Mouse (Mus musculus): Measurements from ENCODE around the gene Ubr1.
"Not testable (repeated sequence)": the region's sequence is repeated elsewhere in the genome, so short reads cannot be mapped to it uniquely, and the experiment has no call there.

Ubr1 gene

DNA sequence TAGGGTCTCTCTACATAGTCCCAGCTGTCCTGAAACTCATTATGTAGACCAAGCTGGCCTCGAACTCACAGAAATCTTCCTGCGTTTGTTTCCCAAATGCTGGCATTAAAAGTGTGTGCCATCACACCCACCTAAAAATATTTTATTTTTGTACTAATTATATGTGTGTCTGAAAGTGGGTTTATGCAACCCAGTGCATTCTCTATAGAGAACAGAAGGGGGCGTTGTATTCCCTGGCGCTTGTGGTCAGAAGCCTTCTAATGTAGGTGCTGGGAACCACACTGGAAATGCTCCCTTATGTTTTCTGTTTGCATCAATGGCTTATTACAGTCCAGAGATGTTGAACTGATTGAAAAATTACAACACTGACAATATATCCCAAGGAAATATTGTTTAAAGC, 5.8 kb upstream of the Ubr1 start:
- DNase-seq (ENCODE audit: low read depth, low spot score), result peak; percentile 57

DNA sequence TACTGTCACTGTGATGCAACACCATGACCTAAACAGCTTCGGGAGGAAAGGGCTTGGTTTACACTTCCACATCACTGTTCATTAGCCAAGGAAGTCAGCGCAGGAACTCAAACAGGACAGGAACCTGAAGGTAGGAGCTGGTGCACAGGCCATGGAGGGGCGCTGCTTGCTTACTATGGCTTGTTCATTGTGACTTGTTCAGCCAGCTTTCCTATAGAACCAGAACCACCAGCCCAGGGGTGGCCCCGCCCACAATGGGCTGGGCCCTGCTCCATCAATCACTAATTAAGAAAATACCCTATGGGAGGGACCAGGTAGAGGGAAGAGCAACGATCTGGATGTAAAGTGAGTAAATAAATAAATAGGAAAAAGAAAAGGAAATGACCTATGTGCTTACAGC, 2.4 kb upstream of the Ubr1 start:
- DNase-seq (ENCODE audit: low read depth, low spot score), result no peak

DNA sequence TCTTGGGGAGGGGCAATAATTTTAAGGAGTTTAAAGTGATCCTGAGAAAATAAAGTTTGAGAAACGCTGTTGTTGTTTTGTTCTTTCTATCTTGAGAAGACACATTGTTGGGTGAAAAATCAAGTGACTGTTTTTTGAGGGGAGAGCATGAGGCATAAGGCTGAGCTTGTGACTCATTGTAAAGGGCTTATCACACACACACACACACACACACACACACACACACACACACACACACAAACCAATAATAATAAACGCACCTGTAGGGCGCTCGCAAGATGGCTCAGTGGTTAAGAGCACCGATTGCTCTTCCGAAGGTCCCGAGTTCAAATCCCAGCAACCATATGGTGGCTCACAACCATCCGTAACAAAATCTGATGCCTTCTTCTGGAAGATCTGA, 1.7 kb upstream of the Ubr1 start:
- not testable (repeated sequence) for DNase-seq (ENCODE audit: low read depth, low spot score)

DNA sequence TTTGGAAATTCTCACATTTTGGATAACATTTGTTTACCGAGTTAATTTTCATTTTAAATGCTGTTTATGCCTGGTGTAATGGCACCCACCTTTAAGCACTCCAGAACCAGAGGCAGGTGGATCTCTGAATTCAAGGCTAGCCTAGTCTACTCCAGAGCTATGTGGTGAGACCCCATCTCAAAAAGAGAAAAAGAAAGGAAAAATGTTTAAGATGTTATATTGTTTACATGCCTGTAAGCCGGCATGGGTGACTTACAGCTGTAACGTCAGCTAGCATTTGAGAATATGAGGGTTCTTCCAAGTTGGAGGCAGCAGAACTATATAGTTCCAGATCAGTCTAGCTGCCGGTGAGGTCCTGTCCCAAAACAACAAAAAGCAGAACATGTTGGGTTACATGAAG, 1.3 kb upstream of the Ubr1 start:
- DNase-seq (ENCODE audit: low read depth, low spot score), result no peak

DNA sequence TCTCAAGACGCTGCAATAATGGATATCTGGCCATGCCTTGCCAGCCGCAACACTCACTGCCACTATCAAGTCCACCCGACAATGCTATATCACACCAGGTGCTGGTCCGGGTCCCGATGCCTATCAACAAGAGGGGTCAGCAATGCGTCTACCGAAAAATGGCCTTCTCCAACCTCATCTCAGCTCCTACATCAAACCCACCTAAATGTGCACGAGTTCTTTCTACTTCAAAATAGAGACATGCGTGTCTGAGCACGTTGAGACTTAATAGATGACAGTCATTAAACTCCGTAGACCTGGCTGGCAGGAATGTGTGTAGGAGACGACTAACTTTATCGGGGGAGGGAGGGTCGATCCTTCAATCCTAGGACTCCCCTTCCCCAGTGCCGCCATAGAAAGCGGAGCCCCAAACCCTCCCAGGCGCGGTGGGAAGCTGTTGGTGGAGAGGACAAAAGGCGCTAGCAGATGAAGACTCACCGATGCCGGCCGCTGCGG, 423 bp downstream of the Ubr1 start:
- peak; percentile 37 for DNase-seq (ENCODE audit: low read depth, low spot score)

DNA sequence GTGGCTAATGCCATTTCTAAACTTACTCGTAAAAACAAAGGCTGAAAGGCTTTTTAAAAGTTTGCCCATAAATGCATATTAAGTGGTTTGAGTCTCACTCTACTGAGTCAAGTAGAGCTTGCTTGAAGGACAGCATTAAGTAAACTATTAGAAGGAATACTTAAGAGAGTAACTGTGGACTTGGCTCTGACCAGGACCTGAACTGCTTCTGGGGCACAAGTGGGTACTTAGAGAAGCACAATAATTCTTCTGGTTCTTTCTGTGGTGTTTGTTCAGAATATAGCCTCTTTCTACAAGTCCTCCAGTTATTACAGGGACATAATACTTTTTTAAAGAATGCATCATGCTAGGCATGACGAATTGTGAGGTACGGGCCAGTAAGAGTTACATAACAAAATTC, 5.0 kb downstream of the Ubr1 start:
- DNase-seq (ENCODE audit: low read depth, low spot score), result no peak

DNA sequence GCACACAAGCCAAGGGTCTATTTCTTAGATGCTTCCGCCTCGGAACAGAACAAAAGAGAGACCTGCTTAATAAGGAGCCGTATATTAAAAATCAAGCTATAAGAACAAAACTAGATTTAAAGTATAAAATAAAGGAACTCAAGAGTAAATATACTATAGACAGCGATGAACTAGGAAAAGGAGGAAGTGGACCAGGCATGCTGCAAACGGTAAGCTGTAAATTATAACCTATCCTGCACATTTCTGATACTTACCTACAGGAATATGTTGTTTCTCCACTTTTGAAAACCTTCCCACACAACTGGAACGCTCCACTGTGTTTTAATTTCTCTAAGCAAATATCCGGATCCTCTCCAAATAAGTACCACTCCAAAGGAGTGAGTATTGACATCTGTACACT, 7.4 kb downstream of the Ubr1 start:
- no peak for DNase-seq (ENCODE audit: low read depth, low spot score)

DNA sequence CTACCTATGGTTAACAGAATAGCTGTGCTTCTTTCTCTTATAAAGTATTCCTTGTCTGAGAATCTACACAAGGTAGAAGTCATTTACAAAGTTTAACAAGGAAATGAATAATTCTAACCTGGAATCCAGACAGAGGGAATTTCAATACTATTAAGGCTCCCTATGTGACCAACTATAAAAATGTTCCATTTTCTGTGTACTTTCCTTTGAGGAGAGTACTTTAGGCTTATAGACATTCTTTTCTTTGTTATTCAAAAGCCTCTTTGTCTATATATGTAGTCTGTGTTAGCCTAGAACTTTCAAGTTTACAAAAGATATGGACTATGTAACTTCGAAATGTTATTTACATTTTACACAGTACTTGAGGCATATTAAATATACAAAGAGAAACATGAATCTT, 10.3 kb downstream of the Ubr1 start:
- DNase-seq (ENCODE audit: low read depth, low spot score), result no peak

DNA sequence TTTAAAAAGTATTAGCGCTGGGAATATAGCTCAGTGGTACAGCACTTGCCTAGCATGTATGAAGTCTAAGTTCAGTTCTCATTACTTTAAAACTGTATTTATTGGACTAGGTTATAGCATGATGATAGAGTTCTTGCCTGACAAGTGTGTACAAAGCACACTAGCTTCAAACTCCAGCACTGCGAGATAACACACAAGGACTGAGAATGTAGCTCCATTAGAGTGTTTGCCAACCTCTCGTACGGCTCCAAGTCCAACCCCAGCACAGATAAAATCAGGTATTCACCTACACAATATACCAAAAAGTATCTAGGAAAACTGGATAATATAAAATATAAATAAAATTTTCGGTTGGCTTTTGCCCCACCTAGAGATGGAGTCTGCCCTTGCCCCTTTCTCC, 10.7 kb downstream of the Ubr1 start:
- DNase-seq (ENCODE audit: low read depth, low spot score), result no peak

DNA sequence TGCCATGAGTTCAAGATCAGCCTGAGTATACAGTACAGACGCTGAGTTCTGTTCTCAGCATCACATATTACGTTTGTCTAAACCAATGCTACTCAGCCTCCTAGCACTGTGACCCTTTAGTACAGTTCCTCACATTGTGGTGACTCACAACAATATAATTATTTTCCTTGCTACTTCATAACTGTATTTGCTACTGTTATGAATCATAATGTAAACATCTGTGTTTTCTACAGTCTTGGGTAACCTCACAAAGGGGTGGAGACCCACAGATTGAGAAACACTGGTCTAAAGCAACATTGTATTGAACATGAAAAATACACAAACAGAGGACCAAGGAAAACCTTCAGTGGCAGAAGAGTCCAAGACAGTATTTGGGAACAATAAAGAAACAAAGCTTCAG, 11.2 kb downstream of the Ubr1 start:
- DNase-seq (ENCODE audit: low read depth, low spot score), result no peak

DNA sequence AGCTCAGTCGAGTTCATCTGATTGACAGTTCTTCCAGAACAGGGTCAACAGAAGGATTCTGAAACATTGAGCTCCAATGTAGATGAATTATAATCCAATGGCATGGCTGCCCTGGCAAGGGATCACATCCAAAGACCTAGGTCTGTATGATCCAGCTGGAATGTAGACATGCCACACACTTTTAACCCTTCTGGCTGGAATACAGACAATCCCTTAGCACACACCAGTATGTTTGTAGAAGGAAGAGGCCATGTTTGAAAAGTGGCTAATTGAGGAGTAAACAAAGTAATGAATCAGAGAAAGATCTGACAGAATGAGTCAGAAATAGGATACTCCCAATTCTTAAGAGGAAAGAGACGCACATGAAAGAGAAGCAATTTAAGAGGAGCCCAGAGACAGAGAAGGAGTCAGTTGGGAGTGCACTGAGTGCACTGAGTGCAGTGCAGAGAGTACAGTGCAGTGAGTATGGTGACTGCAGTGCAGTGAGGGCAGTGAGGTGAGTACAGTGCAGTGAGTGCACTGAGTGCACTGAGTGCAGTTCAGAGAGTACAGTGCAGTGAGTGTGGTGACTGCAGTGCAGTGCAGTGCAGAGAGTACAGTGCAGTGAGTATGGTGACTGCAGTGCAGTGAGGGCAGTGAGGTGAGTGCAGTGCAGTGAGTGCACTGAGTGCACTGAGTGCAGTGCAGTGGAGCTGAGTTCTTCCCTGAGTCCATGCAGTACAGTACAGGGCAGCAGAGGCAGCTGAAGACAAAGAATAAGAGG, 18.2 kb downstream of the Ubr1 start:
- DNase-seq (ENCODE audit: low read depth, low spot score), result no peak

DNA sequence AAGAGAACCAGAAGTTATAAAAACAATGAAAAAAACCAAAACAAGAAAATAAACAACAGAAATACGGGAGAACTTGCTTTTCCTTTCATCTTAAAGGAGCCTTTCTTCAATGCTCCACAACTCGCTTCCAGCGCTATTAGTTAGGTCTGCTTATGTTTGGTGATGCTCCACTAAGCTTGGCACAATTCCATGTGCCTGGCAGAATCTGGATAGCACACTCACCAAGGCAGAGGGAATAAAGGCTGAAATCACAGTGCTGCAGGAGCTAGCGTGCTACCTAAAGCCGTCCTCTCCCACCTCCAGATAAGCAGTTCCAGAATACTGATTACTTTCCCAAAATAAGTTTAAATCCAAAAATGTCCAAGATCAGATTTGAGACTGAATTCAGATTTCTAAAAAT, 19.3 kb downstream of the Ubr1 start:
- peak; percentile 93 for DNase-seq (ENCODE audit: low read depth, low spot score)

DNA sequence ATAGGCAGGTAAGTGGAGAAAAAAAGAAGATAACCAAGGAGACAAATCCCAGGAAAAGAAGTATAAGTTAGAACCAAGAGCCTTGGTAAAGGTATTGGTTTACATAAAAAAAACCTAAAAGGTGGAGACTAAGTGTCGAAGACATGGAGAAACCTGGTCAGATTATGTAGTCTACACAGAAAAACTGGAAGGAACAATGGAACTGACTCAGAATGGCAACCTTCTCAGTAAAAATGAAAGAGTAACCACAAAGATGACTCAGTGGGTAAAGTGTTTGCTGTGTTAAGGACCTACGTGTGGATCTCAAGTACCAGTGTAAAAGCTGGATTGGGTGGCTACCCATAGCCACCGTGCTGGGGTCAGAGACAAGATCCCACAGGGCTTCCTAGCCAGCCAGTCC, 37.5 kb downstream of the Ubr1 start:
- DNase-seq (ENCODE audit: low read depth, low spot score), result no peak

DNA sequence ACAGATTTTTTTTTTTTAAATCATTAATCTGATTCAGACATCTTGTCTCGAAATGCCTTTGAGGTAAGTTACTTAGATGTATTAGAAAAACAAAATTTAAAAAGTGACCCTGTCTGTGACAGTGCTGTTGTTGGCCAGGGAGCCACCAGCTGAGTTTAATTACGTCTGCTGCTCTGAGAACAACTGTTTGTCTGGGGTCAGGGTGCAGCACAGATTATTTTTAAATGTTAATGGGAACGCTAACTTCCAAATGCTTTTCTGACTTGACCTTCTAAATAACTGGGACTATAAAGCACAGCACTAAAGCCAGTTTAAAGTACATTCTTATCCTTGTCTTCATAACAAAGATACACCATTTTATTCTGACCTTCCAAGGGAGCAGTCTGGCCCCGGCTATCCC, 61.0 kb downstream of the Ubr1 start:
- no peak for DNase-seq (ENCODE audit: low read depth, low spot score)

DNA sequence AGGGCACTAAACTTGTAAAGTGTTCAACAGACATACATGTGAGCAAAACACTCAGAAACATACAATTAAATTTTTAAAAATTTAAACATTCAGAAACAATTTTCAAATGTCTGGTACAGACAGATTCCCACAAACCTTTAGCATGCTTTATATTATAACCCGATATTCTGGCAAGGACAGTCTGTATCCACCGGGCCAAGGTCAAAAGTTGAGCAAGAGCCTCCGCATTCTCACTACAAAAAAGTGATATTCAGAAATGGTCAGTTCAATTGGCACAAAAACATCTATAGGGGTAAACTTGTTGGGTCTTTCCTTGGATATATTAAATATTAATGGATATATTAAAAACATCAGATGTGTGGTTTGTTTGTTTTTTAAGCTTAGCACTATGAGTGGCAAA, 74.2 kb downstream of the Ubr1 start:
- no peak for DNase-seq (ENCODE audit: low read depth, low spot score)

DNA sequence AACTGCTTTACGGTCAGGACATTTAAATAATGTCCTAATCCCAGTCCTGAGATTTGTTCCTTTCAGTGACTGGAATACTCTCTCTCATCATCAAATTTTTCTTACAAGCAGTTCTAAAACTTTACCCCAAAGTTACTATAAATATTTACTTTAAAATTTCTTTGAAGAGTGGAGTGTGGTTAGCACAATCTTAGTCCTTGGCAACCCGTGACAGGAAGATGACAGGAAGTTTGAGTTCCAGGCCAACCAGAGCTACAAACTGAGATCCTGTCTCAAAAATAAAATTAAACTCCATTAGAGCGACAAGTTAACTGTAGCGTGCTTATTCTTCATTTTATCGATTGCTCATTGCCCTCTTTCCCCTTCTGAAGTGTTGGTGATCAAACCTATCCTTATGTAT, 82.9 kb downstream of the Ubr1 start:
- DNase-seq (ENCODE audit: low read depth, low spot score), result no peak

DNA sequence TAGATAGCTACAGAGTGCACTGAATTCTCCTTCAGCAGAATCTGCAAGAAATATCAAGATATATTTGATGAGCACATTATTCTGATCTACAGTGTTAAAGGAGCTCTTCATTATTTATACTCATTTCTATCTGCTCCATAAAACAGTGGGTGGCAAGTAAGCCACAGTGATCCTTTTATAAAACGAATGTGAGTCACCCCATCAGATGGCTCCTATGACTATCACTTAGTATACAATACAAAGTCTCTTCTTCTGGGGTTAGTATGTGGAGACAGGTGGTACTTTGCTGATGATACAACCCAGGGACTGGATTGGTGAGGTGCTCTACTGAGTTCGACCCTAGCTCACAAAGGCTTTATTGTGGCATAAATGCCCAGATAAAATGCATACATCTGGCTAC, 97.3 kb downstream of the Ubr1 start:
- DNase-seq (ENCODE audit: low read depth, low spot score), result peak; percentile 66

DNA sequence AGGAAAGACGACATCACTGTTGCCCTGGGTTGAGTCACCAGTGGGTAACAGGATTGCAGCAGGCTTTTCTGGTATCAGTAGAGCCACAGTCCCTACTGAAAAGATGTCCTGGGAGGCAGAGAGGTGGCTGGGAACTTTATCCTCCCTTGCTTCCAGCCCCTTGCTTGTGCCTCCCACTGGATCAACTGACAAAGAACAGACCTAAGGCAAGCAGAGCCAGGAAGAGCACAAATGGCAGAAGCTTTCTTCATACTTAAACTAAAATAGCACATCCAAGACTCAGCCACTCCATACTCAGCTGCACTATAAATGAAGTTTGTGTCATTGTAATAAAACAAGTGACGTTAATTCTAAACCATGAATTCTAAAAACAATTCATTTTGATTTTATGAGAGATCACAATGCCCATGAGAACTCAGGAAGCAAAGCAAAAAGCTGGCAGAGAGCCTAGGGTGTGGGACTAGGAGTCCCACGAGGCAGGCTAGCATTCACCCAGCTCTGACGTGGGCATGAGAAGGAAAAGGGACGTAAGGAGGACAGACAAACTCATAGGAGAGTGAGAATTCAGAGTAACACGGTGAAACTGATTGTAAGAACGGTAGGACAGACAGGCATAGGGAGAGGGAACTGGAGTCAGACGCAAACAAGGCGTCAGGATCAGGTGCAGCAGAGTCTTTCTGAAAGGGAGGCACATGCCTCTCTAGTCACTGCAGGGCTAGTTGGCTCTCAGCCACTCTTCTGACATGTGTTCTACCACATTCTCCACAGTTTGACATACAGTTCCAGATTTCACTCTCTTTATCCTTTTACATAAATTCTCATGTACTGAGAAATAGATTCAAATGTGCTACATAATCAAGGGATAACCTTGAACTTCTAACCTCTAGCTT, 98.8 kb downstream of the Ubr1 start:
- DNase-seq (ENCODE audit: low read depth, low spot score), result peak; percentile 65

DNA sequence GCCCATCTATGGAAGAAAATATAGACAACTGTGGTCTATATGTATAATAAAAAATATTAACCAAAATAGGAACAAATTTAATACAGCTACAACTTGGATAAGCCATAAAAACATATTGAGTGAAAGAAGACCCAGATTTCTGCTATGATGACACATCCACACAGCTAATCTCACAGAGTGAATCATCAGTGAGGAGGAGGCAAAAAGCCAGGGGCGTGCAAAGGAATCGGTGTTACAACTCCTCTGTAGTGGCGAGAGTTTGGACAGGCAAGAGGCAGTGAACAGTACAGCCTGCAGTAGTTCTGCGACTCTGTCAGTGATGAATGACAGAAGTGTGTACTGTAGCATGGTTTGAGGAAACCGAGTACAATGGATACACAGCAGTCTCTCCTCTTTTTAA, 103.2 kb downstream of the Ubr1 start:
- peak; percentile 87 for DNase-seq (ENCODE audit: low read depth, low spot score)

DNA sequence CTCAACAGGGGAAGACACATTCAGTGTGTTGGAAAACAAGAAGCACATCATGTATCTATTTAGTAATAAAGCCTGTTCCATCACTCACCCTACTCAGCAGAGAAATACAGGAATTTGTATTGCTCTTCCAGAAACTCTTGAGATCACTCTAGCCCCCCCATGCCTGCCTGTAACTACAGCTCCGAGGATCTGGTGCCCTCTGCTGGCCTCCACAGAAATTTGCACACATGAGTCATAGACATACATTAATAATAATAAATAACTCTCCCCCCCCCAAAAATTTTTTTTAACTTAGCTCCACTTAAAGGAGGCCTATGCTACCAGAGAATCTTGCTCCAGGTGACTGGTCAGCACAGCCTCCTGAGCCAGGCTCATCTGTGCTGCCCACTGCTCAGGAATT, 104.0 kb downstream of the Ubr1 start:
- DNase-seq (ENCODE audit: low read depth, low spot score), result peak; percentile 77

DNA sequence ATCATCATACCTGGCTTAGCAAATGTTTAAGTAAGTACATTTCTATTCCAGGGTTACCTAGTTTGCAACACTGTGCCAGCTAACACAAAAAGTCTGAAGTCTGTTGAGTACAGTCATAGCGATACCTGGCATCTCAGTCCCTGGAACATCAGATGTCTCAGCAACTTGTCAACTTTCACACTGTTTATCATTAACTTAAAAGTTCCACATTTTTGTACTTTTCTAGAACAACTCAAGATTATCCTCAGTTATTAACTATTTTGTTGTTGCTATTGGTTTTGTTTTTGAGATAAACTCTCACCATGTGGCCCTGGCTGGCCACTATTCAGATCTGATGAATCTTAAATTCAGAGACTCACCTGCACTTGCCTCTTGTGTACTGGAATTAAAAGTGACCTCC, 107.1 kb downstream of the Ubr1 start:
- DNase-seq (ENCODE audit: low read depth, low spot score), result no peak

DNA sequence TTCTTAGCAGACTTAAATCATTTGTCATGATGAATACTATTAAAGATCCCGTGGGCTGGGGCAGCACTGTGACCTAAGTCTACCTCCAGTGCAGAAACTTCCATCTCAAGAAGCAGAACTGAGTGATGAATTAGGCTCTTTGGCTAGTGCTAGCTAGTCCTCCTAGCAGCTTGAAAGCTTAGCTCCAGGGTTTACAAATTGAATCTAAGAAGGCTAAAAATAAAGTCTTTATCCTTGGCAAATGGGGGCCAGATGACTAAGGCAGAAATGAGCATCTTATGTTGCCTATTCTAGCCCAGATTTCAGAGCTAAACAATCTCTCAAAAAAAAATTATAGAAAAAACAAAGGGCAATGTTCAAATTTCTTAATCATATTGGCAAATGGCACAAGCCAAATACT, 109.8 kb downstream of the Ubr1 start:
- peak; percentile 63 for DNase-seq (ENCODE audit: low read depth, low spot score)

DNA sequence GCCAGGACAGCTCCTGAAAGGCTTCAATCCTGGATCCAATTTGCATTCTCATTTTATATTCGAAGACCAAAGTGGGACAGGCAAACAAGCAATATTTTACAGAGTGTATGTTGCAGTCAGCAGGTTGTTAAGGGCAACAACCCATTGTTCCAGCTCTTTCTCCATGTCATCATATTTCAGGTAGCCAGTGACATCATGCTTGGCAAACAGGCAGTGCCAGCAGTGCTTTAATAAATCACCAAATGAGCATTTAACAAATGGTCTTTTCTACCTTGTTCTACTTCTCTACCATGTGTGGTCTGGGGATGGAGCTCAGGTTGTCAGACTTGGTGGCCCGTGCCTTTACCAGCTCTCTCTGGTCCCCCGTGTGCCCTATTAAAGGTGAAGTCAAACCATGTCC, 112.4 kb downstream of the Ubr1 start:
- DNase-seq (ENCODE audit: low read depth, low spot score), result no peak
